Mouse (Mus musculus): Measurements from ENCODE around the gene St8sia2. TPM values are rescaled to one million over a fixed set of nuclear protein-coding genes. Genes with fewer than 3 reads are reported as not detected.
A peak's percentile ranks its signal among the peaks of the same experiment; 100 is the strongest.

Gene St8sia2
- total RNA-seq, 1 experiment, result 0.36 TPM

GRCm38 (mm10) chr7:74025007-74025406 is 11.5 kb upstream of the St8sia2 start:
- H3K4me1 ChIP-seq (ENCODE audit: control insufficient read depth in 2 of 2, insufficient read depth in 2 of 2, low read length in 2 of 2, poor library complexity in 1 of 2), result no peaks in the 10 kb centered on the region
- peak; percentile 72 for DNase-seq (ENCODE audit: low read depth, low spot score)
- H3K9me3 ChIP-seq (ENCODE audit: control insufficient read depth, insufficient read depth, low read depth, low read length), result no peaks in the 10 kb centered on the region
- H3K9ac ChIP-seq (ENCODE audit: insufficient read depth, low read depth, low read length, poor library complexity, severe bottlenecking), result no peak overlapping the region
- no peak overlapping the region for H3K27ac ChIP-seq (ENCODE audit: insufficient read depth, low read depth, low read length, poor library complexity, severe bottlenecking)
- TF ChIP-seq ZNF384 (IDR thresholded peaks at IDR 0.05; ENCODE audit: low read depth, low read length) (no peak), ZC3H11A (IDR thresholded peaks at IDR 0.05; ENCODE audit: borderline replicate concordance, low read depth, low read length) (peak; percentile 71; the same call in 1 of the 2 replicates)
- no peaks in the 10 kb centered on the region for H3K36me3 ChIP-seq (ENCODE audit: control insufficient read depth, insufficient read depth, low read length, poor library complexity, severe bottlenecking)
- H3K4me3 ChIP-seq (ENCODE audit: insufficient read depth in 1 of 2, low read depth in 1 of 2, low read length in 2 of 2, poor library complexity in 1 of 2, severe bottlenecking in 1 of 2), result no peak overlapping the region
- in situ Hi-C loops (cut with MboI; ENCODE audit: low sequenced_read_pairs in 2 of 2, unreplicated experiment in 2 of 2), result loop anchor here in 1 of 2 experiments (25.0 kb wide), 1 partner anchor 337 kb away; no protein-coding TSS in a partner anchor

DNA sequence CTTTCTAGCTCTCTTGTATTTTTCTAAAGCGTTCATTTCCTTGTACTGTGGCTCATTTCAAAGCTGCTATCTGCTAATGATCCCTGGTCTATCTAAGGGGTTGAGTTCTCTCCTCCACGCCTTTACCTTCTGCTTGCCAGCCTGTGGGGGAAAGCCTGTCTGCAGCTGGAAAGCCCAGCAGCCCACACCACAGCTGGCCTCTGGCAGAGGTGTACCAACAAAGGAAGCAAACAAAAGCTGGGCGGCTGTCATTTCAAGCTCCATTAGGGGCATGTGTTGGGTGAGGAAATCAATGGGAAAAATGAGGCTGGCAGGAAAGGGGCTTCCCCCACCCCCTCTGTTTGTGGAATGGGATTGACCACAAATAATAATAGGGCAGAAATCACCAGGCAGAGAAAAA is 10.7 kb upstream of the St8sia2 start:
- no peak overlapping the region for H3K9ac ChIP-seq (ENCODE audit: insufficient read depth, low read depth, low read length, poor library complexity, severe bottlenecking)
- H3K27ac ChIP-seq (ENCODE audit: insufficient read depth, low read depth, low read length, poor library complexity, severe bottlenecking), result no peak overlapping the region
- no peak for DNase-seq (ENCODE audit: low read depth, low spot score)
- no peak overlapping the region for H3K4me3 ChIP-seq (ENCODE audit: insufficient read depth in 1 of 2, low read depth in 1 of 2, low read length in 2 of 2, poor library complexity in 1 of 2, severe bottlenecking in 1 of 2)
- H3K4me1 ChIP-seq (ENCODE audit: control insufficient read depth in 2 of 2, insufficient read depth in 2 of 2, low read length in 2 of 2, poor library complexity in 1 of 2), result no peaks in the 10 kb centered on the region
- H3K9me3 ChIP-seq (ENCODE audit: control insufficient read depth, insufficient read depth, low read depth, low read length), result no peaks in the 10 kb centered on the region
- H3K36me3 ChIP-seq (ENCODE audit: control insufficient read depth, insufficient read depth, low read length, poor library complexity, severe bottlenecking), result no peaks in the 10 kb centered on the region
- in situ Hi-C loops (cut with MboI; ENCODE audit: low sequenced_read_pairs in 2 of 2, unreplicated experiment in 2 of 2), result loop anchor here in 1 of 2 experiments (5.0 to 25.0 kb wide), 2 partner anchors 333 to 637 kb away; partner anchors contain the start of gene Rgma
- TF ChIP-seq MAFK (IDR thresholded peaks at IDR 0.05; ENCODE audit: insufficient read depth, low read depth, low read length) (no peak), HCFC1 (IDR thresholded peaks at IDR 0.05; ENCODE audit: borderline replicate concordance, insufficient read depth, low read length) (no peak), CHD2 (IDR thresholded peaks at IDR 0.05; ENCODE audit: low read depth, low read length) (no peak), ZC3H11A (IDR thresholded peaks at IDR 0.05; ENCODE audit: borderline replicate concordance, low read depth, low read length) (no peak), ZNF384 (IDR thresholded peaks at IDR 0.05; ENCODE audit: low read depth, low read length) (no peak)

DNA sequence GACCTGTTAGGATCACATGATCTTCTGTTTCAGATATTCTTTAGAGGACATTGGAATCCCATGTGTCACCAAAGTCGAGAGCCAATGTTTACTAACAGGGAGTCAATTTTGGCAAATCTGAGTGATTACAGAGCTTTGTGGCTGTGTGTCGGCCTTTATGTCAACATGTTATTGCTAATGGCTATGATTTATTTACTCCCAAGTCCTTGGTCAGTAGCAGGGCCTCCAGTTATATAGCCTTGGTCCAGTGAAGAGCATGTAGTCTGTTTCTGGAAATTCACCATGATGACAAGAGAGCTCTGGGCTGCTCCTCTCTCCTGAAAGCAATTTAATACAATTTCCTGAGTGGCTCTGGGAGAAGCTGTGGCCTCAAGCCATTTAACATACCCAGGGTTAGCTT is 9.1 kb upstream of the St8sia2 start:
- Histone ChIP-seq H3K27ac (ENCODE audit: insufficient read depth, low read depth, low read length, poor library complexity, severe bottlenecking) (no peak overlapping the region), H3K36me3 (ENCODE audit: control insufficient read depth, insufficient read depth, low read length, poor library complexity, severe bottlenecking) (no peaks in the 10 kb centered on the region), H3K4me3 (ENCODE audit: insufficient read depth in 1 of 2, low read depth in 1 of 2, low read length in 2 of 2, poor library complexity in 1 of 2, severe bottlenecking in 1 of 2) (no peak overlapping the region), H3K4me1 (ENCODE audit: control insufficient read depth in 2 of 2, insufficient read depth in 2 of 2, low read length in 2 of 2, poor library complexity in 1 of 2) (no peaks in the 10 kb centered on the region), H3K9ac (ENCODE audit: insufficient read depth, low read depth, low read length, poor library complexity, severe bottlenecking) (no peak overlapping the region), H3K9me3 (ENCODE audit: control insufficient read depth, insufficient read depth, low read depth, low read length) (no peaks in the 10 kb centered on the region)
- no peak for TF ChIP-seq MAFK (IDR thresholded peaks at IDR 0.05; ENCODE audit: insufficient read depth, low read depth, low read length)
- no peak for TF ChIP-seq HCFC1 (IDR thresholded peaks at IDR 0.05; ENCODE audit: borderline replicate concordance, insufficient read depth, low read length)
- TF ChIP-seq ZC3H11A (IDR thresholded peaks at IDR 0.05; ENCODE audit: borderline replicate concordance, low read depth, low read length), result no peak
- in situ Hi-C loops (cut with MboI; ENCODE audit: low sequenced_read_pairs in 2 of 2, unreplicated experiment in 2 of 2), result loop anchor here in 1 of 2 experiments (5.0 to 25.0 kb wide), 2 partner anchors 335 to 635 kb away; partner anchors contain the start of gene Rgma
- no peak for DNase-seq (ENCODE audit: low read depth, low spot score)

- in situ Hi-C loops (cut with MboI; ENCODE audit: low sequenced_read_pairs in 2 of 2, unreplicated experiment in 2 of 2), result loop anchor here in 1 of 2 experiments (5.0 to 25.0 kb wide), 2 partner anchors 336 to 634 kb away; partner anchors contain the start of gene Rgma
- Histone ChIP-seq H3K4me3 (ENCODE audit: insufficient read depth in 1 of 2, low read depth in 1 of 2, low read length in 2 of 2, poor library complexity in 1 of 2, severe bottlenecking in 1 of 2) (no peak overlapping the region), H3K4me1 (ENCODE audit: control insufficient read depth in 2 of 2, insufficient read depth in 2 of 2, low read length in 2 of 2, poor library complexity in 1 of 2) (no peaks in the 10 kb centered on the region), H3K9me3 (ENCODE audit: control insufficient read depth, insufficient read depth, low read depth, low read length) (no peaks in the 10 kb centered on the region), H3K36me3 (ENCODE audit: control insufficient read depth, insufficient read depth, low read length, poor library complexity, severe bottlenecking) (no peaks in the 10 kb centered on the region), H3K9ac (ENCODE audit: insufficient read depth, low read depth, low read length, poor library complexity, severe bottlenecking) (no peak overlapping the region), H3K27ac (ENCODE audit: insufficient read depth, low read depth, low read length, poor library complexity, severe bottlenecking) (no peak overlapping the region)
- DNase-seq (ENCODE audit: low read depth, low spot score), result no peak
- no peak for TF ChIP-seq ZC3H11A (IDR thresholded peaks at IDR 0.05; ENCODE audit: borderline replicate concordance, low read depth, low read length)
These were observed 8.3 kb upstream of the St8sia2 start for GRCm38 (mm10) chr7:74021771-74022170.

DNA sequence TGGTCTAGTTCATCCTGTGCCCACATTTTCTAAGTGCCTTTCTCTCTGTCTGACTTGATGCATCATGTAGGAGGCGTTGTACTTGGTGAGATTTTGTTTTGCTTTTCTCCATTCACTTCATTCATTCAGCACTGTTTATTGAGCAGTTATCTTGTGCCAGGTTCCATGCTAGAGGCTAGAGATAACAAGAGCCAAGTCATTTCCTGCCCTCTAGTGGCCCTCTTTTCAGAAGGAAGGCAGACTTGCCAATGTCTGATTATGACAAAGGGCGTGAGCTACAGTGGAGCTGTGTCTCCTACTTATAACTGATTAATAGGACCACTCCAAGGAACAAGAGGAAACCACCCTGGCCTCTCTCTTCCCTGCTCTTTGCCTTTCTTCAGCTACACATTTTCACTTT is 3.1 kb upstream of the St8sia2 start:
- Histone ChIP-seq H3K4me1 (ENCODE audit: control insufficient read depth in 2 of 2, insufficient read depth in 2 of 2, low read length in 2 of 2, poor library complexity in 1 of 2) (peaks cover 0 to 2% of the 10 kb centered on the region in 2 experiments; a peak in 1 of 4 replicates), H3K27ac (ENCODE audit: insufficient read depth, low read depth, low read length, poor library complexity, severe bottlenecking) (no peak overlapping the region), H3K9me3 (ENCODE audit: control insufficient read depth, insufficient read depth, low read depth, low read length) (no peaks in the 10 kb centered on the region), H3K9ac (ENCODE audit: insufficient read depth, low read depth, low read length, poor library complexity, severe bottlenecking) (no peak overlapping the region), H3K4me3 (ENCODE audit: insufficient read depth in 1 of 2, low read depth in 1 of 2, low read length in 2 of 2, poor library complexity in 1 of 2, severe bottlenecking in 1 of 2) (no peak overlapping the region), H3K36me3 (ENCODE audit: control insufficient read depth, insufficient read depth, low read length, poor library complexity, severe bottlenecking) (no peaks in the 10 kb centered on the region)
- no peak for TF ChIP-seq MAFK (IDR thresholded peaks at IDR 0.05; ENCODE audit: insufficient read depth, low read depth, low read length)
- no peak for TF ChIP-seq ZC3H11A (IDR thresholded peaks at IDR 0.05; ENCODE audit: borderline replicate concordance, low read depth, low read length)
- TF ChIP-seq CHD2 (IDR thresholded peaks at IDR 0.05; ENCODE audit: low read depth, low read length), result no peak
- no peak for TF ChIP-seq ZNF384 (IDR thresholded peaks at IDR 0.05; ENCODE audit: low read depth, low read length)
- no peak for TF ChIP-seq HCFC1 (IDR thresholded peaks at IDR 0.05; ENCODE audit: borderline replicate concordance, insufficient read depth, low read length)
- DNase-seq (ENCODE audit: low read depth, low spot score), result no peak
- in situ Hi-C loops (cut with MboI; ENCODE audit: low sequenced_read_pairs in 2 of 2, unreplicated experiment in 2 of 2), result loop anchor here in 1 of 2 experiments (10.0 to 25.0 kb wide), 2 partner anchors 362 to 629 kb away; partner anchors contain the start of gene Rgma

Measured in ES-E14 (cell line).